Mouse (Mus musculus) limb, embryonic 11.5 days (tissue): ENCODE data around the gene Park7. TPM values are rescaled to one million over a fixed set of nuclear protein-coding genes. Genes with fewer than 3 reads are reported as not detected.
"Not testable (repeated sequence)": the region's sequence is repeated elsewhere in the genome, so short reads cannot be mapped to it uniquely, and the experiment has no call there.

Experiments
- ATAC-seq: fragments of 200-750 bp; cut with Nextera tagmentation; 2 replicates; pipeline ENCODE4 v1.8.0; 2017; ENCODE audit warnings: low read depth; ENCODE audit not compliant: insufficient number of reproducible peaks, low FRiP score, low TSS enrichment
- DNase-seq: peaks from one replicate; pipeline ENCODE4 v3.0.0-alpha.2; 2015; ENCODE audit warnings: low spot score
- H3K27ac ChIP-seq: fragments of 300-500 bp; sonication (generic); replicated peaks from 2 replicates; pipeline ENCODE4 v1.5.1; 2014; ENCODE audit warnings: low read depth, mild to moderate bottlenecking, low read length
- H3K27me3 ChIP-seq: fragments of 300-500 bp; sonication (generic); 2 replicates; pipeline ENCODE4 v1.6.1; 2014; ENCODE audit warnings: mild to moderate bottlenecking, low read length, mixed read lengths; ENCODE audit not compliant: control insufficient read depth, insufficient read depth
- H3K36me3 ChIP-seq: fragments of 300-500 bp; sonication (generic); 2 replicates; pipeline ENCODE4 v1.6.1; 2014; ENCODE audit warnings: mild to moderate bottlenecking, low read length, moderate library complexity, mixed read lengths; ENCODE audit not compliant: control insufficient read depth, insufficient read depth
- H3K4me1 ChIP-seq: fragments of 300-500 bp; sonication (generic); 2 replicates; pipeline ENCODE4 v1.6.1; 2014; ENCODE audit warnings: low read length, mixed read lengths; ENCODE audit not compliant: control insufficient read depth, insufficient read depth
- H3K4me2 ChIP-seq: fragments of 300-500 bp; sonication (generic); 2 replicates; pipeline ENCODE4 v1.6.1; 2014; ENCODE audit warnings: low read depth, mild to moderate bottlenecking, moderate library complexity; ENCODE audit not compliant: severe bottlenecking
- H3K4me3 ChIP-seq: fragments of 300-500 bp; sonication (generic); 2 replicates; pipeline ENCODE4 v1.5.1; 2014; ENCODE audit warnings: low read depth, low read length
- H3K9ac ChIP-seq: fragments of 300-500 bp; sonication (generic); 2 replicates; pipeline ENCODE4 v1.6.1; 2014; ENCODE audit warnings: mild to moderate bottlenecking, low read length
- H3K9me3 ChIP-seq: fragments of 300-500 bp; sonication (generic); 2 replicates; pipeline ENCODE4 v1.6.1; 2016; ENCODE audit warnings: low read length; ENCODE audit not compliant: control insufficient read depth
- WGBS: fragments of 180-500 bp; shearing (Covaris S2); extraction: QIAGEN DNeasy Blood & Tissue Kit; methylation state at CpG from one replicate; pipeline ENCODE4 v1.1.7; 2014; 5-methylcytosine and 5-hydroxymethylcytosine counted together
- polyA plus RNA-seq: library from polyadenylated mRNA; unstranded; fragments of >200 nt; fragmentation: Nextera tagmentation; extraction: Ambion mirVana; gene quantifications from 2 replicates; pipeline ENCODE4 v1.2.1, GENCODE M21; 2014

Gene Park7
- polyA plus RNA-seq, 1 experiment from 2014 or later = 501 TPM

DNA sequence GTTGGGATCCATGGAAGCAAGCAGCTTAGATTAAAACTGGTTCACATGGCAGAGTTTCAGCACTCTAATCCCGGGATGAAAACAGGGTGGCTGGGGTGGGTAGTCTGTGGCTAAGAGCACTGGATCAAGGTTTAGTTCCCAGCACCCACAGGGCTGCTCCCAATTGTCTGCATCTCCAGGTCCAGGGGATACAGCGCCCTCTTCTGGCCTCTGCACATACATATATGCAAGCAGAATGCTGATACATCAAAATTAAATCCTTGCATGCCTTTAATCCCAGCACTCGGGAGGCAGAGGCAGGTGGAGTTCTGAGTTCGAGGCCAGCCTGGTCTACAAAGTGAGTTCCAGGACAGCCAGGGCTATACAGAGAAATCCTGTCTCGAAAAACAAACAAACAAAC, 5.7 kb downstream of the Park7 start:
- H3K27ac ChIP-seq, H3K27me3 ChIP-seq, ATAC-seq, H3K9me3 ChIP-seq, DNase-seq, H3K4me1 ChIP-seq, H3K4me3 ChIP-seq, H3K4me2 ChIP-seq, H3K9ac ChIP-seq: not testable (repeated sequence)
- WGBS = 72% methylated on average over 5 of the region's 5 CpGs
- H3K36me3 ChIP-seq = peaks cover 15% of the 10 kb centered on the region; the same call in 1 of the 2 replicates

DNA sequence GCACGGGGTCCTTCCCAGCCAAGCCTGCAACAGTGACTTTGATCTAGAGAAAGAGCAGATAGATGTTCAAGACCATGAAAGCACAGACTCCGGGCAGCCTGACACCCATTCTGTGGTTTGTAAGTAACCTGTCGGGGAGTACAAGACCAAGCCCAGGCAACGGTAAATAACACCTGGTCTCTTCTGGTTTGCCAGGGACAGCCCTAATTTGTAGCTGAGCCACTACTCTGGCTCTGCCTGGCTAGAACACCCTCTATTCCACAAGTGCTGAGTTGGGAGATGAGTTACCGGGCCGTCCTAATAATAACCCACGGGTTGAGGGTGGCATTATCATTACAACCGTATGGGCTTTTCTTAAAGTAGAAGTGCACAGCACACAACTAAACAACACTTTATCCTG, 7.1 kb downstream of the Park7 start:
- DNase-seq (no peak), ATAC-seq (no peak)
- Histone ChIP-seq H3K4me2 (no peak overlapping the region), H3K9me3 (no peaks in the 10 kb centered on the region), H3K27me3 (no peaks in the 10 kb centered on the region), H3K4me1 (no peaks in the 10 kb centered on the region), H3K9ac (no peak overlapping the region), H3K4me3 (no peak overlapping the region), H3K27ac (no peak overlapping the region), H3K36me3 (peaks cover 22% of the 10 kb centered on the region)
- WGBS = 93% methylated on average over 8 of the region's 8 CpGs

DNA sequence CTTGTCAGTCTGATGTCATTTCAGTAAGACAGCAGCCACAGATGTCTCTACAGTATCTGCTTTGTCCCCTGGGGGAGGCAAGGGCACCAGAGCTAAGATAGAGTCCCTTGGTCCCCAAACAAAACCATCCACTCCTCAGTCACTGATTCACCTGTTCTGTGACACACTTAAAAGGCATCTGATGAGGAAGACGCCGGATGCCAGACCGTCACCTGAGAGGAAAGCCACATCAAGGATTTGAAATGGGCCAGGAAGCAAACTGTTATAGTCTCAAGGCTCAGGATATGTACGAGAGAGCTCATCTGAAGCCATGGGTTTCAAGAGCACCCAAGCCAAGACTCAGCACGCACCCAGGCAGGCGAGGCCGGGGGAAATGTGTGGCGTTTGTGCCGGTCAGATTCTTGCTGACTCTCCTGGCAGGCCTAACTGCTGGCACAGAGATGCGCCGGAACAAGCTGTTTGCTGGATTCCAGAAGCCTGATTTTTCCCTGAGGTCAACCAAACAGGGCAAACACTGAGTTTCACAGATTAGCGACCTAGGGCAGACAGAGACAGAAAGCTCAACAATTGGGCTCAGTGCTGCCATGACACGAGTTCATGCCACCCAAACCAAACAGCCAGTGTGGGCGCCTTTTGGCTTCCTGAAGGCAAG, 11.0 kb downstream of the Park7 start:
- Histone ChIP-seq H3K9ac (no peak overlapping the region), H3K4me1 (no peaks in the 10 kb centered on the region), H3K9me3 (no peaks in the 10 kb centered on the region), H3K4me3 (no peak overlapping the region), H3K27me3 (no peaks in the 10 kb centered on the region), H3K27ac (no peak overlapping the region), H3K36me3 (peaks cover 45% of the 10 kb centered on the region), H3K4me2 (no peak overlapping the region)
- ATAC-seq = no peak
- WGBS = 95% methylated on average over 14 of the region's 14 CpGs
- DNase-seq = no peak

DNA sequence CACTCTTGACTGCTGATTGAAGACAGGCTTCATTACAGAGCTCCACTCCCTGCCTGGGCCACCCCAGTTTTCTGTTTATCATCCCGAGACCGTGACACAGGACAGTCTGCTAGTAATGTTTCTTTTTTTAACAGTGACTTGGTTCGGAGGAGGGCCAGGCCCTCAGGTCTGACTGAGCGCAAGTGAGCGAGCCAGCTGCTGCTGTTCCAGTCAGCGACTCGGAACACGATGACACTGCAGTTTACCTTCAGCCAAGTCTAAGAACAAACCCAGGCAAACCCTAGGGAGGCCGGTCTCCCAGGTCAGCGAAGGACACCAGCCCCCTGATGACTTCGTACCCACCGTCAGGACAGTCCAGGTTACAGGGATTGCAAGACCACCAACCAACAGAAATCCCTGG, 12.2 kb downstream of the Park7 start:
- WGBS = 93% methylated on average over 12 of the region's 12 CpGs
- H3K27ac ChIP-seq = no peak overlapping the region
- DNase-seq = no peak
- H3K4me2 ChIP-seq = no peak overlapping the region
- peaks cover 52% of the 10 kb centered on the region for H3K36me3 ChIP-seq
- ATAC-seq = no peak
- H3K9me3 ChIP-seq = no peaks in the 10 kb centered on the region
- H3K9ac ChIP-seq = no peak overlapping the region
- no peak overlapping the region for H3K4me3 ChIP-seq
- no peaks in the 10 kb centered on the region for H3K4me1 ChIP-seq
- H3K27me3 ChIP-seq = no peaks in the 10 kb centered on the region

DNA sequence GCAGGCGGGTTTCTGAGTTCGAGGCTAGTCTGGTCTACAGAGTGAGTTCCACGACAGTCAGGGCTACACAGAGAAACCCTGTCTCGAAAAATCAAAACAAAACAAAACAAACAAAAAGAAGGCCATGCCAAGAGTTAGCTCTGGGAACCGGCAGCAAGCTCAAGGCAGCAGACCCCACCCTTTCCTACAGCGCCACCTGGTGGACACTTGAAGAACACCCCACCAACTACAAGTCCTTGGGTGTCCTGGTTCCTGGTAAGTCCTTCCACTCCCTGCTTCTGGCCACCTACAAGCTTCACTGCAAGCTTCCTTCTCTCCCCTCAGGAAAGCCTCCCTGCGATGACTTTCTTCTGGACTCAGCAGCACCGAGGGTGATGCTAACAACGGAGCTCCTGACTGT, 12.6 kb downstream of the Park7 start:
- WGBS = 58% methylated on average over 9 of the region's 9 CpGs
- ATAC-seq (no peak), DNase-seq (peak; percentile 84)
- H3K4me1 ChIP-seq = no peaks in the 10 kb centered on the region
- H3K27ac ChIP-seq = no peak overlapping the region
- no peaks in the 10 kb centered on the region for H3K9me3 ChIP-seq
- peaks cover 54% of the 10 kb centered on the region for H3K36me3 ChIP-seq
- no peak overlapping the region for H3K4me3 ChIP-seq
- no peak overlapping the region for H3K9ac ChIP-seq
- no peak overlapping the region for H3K4me2 ChIP-seq
- no peaks in the 10 kb centered on the region for H3K27me3 ChIP-seq

DNA sequence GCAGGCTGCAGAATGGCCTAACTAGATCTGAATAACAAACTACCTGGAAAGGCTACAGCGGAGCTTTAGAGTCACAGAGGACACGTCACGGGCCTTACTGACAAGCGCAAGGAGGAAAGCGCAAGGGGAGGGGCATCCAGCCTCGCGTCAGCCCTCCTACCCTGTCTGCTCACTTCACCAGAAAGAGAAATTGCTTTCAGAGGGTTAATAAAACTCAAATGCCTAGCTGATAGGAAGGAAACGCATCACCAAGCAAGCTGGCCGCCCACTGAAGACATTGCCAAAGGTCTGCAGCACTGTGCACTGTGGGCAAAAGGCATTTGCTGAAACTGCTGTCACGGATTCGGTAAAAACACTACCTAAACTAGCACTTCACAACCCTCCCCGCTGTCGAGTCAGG, 13.8 kb downstream of the Park7 start:
- DNase-seq (no peak), ATAC-seq (no peak)
- Histone ChIP-seq H3K9me3 (no peaks in the 10 kb centered on the region), H3K27ac (no peak overlapping the region), H3K9ac (no peak overlapping the region), H3K36me3 (peaks cover 56% of the 10 kb centered on the region), H3K4me3 (no peak overlapping the region), H3K4me2 (no peak overlapping the region), H3K4me1 (no peaks in the 10 kb centered on the region), H3K27me3 (no peaks in the 10 kb centered on the region)
- 95% methylated on average over 13 of the region's 13 CpGs for WGBS

DNA sequence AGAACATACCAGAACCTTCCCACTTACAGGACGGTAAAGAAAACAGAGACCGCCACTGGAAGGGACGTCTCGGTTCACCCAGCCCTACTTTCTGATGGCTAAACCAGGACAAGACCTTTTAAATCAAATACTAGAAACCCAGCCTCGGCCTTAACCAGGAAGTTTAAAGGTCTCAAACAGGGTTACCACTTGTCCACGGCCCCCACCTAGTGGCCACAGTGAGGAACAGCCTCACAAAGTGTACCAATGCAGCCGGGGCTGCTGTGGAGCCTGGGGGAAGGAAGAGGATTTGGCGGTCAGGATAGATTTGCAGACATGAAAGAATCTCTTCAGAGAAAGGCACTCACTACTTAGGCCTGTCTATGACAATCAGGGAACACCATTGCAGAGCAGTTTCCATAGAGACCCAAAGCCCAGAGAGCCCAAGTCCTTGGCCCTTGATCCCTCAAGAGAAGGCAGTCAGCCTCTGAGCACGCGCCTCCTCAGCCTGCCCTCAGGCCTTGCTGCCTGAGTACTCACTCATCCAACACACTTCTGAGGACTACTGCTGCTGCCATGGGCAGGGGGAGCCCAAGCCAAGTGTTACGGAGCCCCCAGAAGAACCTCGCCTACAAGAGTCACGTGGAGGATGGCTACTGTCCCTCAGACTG, 15.4 kb downstream of the Park7 start:
- 63% methylated on average over 13 of the region's 13 CpGs for WGBS
- Histone ChIP-seq H3K9me3 (no peaks in the 10 kb centered on the region), H3K4me1 (no peaks in the 10 kb centered on the region), H3K27ac (no peak overlapping the region), H3K4me3 (no peak overlapping the region), H3K9ac (no peak overlapping the region), H3K36me3 (peaks cover 47% of the 10 kb centered on the region), H3K27me3 (no peaks in the 10 kb centered on the region), H3K4me2 (no peak overlapping the region)
- DNase-seq = peak; percentile 86
- ATAC-seq = no peak

DNA sequence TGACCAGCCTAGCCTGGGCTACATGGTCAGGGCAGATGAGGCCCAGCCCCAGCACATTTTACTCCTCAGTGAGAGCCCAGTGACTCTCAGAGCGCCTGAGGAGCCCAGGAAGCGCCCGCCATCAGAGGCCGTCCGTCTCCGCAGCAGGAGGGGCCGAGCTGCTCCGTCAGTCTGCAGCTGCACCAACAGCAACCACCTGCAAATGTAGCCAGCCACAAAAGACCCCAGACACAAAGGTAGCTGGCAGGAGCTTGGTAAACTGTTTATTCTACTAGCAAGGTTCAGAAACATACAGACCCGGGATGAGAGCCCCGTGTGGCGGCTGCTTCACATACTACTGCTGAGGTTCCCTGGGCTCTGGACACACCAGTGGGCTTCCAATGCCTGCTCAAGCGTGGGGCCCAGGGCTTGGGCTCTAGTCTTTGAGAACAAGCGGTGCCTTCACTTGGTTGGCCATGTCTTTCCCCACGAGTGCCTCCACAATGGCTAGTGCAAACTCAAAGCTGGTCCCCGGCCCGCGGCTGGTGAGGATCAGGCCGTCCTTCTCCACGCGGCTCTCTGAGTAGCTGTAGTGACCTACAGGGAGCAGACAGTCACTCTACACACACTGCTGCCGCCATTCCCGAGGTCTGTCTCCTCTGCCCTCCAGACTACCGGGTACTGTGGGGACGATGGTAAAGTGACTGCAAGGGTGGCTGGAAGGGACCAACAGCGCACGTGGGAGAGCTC, 17.2 kb downstream of the Park7 start:
- 95% methylated on average over 26 of the region's 26 CpGs for WGBS
- Histone ChIP-seq H3K4me2 (no peak overlapping the region), H3K27ac (no peak overlapping the region), H3K27me3 (no peaks in the 10 kb centered on the region), H3K36me3 (peaks cover 37% of the 10 kb centered on the region), H3K4me3 (no peak overlapping the region), H3K4me1 (no peaks in the 10 kb centered on the region), H3K9ac (no peak overlapping the region), H3K9me3 (no peaks in the 10 kb centered on the region)
- DNase-seq (no peak), ATAC-seq (no peak)
